ENCODE assay signal across 8 mouse cellular contexts in the genomic region with DNA sequence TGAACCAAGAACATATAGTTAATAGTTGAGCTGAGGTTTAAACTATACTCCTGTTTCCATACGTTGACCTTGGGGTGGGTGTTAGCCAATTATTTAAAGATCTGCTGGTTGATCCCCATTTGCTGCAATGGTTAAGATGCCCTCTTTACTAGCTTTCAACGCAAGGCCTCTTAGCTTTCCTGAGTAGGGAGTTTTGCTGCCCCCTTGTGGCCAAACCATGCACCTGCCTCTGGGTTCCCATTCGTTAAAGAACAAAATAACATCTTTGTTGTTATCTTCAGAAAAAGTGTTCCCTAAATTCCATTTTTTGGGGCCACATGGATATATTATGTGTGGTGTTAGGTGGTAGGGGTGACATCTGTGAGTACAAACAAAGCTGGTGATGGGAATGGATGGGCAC. TPM values are rescaled to one million over a fixed set of nuclear protein-coding genes. Genes with fewer than 3 reads are reported as not detected.
DNase-seq lines count a peak whose midpoint lies in the region; ATAC-seq and TF ChIP-seq lines count a peak whose summit lies in the region.

No protein-coding gene starts in this region.

- peak; percentile 78 for TF ChIP-seq CTCF in E14TG2a.4 (conservative IDR thresholded peaks at IDR 0.05; ENCODE audit: low read length)

- ATAC-seq in forebrain, embryonic 16.5 days, result 0 out of 2 replicates have a peak, but pooled peaks have one; percentile 43

- H3K4me3 ChIP-seq in E14TG2a.4 (replicated peaks; ENCODE audit: low read length), result no peak overlapping the region
- H3K4me3 ChIP-seq in forebrain, embryonic 16.5 days (replicated peaks; ENCODE audit: low read length), result no peak overlapping the region

- H3K27me3 ChIP-seq in E14TG2a.4 (ENCODE audit: insufficient read depth, low read length), result no peaks in the 10 kb centered on the region
- H3K27me3 ChIP-seq in forebrain, embryonic 16.5 days (replicated peaks; ENCODE audit: control insufficient read depth, insufficient read depth, low read length), result no peaks in the 10 kb centered on the region

- H3K4me2 ChIP-seq in forebrain, embryonic 16.5 days (ENCODE audit: low read length), result no peak overlapping the region

- no peak overlapping the region for H3K27ac ChIP-seq in forebrain, embryonic 16.5 days (ENCODE audit: low read length)

- 10% methylated on average over 3 of the region's 3 CpGs for WGBS in forebrain, embryonic 16.5 days

- H3K4me1 ChIP-seq in E14TG2a.4 (replicated peaks; ENCODE audit: low read depth, low read length), result no peaks in the 10 kb centered on the region
- no peaks in the 10 kb centered on the region for H3K4me1 ChIP-seq in forebrain, embryonic 16.5 days (replicated peaks; ENCODE audit: control insufficient read depth, insufficient read depth, low read length)

- no peaks in the 10 kb centered on the region for H3K9me3 ChIP-seq in E14TG2a.4 (ENCODE audit: low read length)
- no peaks in the 10 kb centered on the region for H3K9me3 ChIP-seq in forebrain, embryonic 16.5 days (ENCODE audit: control insufficient read depth, low read length)

- no peak overlapping the region for H3K9ac ChIP-seq in forebrain, embryonic 16.5 days (replicated peaks; ENCODE audit: low read depth, low read length)

- no peaks in the 10 kb centered on the region for H3K36me3 ChIP-seq in E14TG2a.4 (ENCODE audit: insufficient read depth, low read length)
- H3K36me3 ChIP-seq in forebrain, embryonic 16.5 days (ENCODE audit: control insufficient read depth, insufficient read depth), result no peaks in the 10 kb centered on the region

- DNase-seq in B cell, adult 2 months, result peak; percentile 81 to 84
- peak; percentile 11 for DNase-seq in c-Kit-negative CD71-positive TER-119-positive erythroid progenitor cells, embryonic 14.5 days (ENCODE audit: low read depth, low spot score)
- peak; percentile 73 to 76 for DNase-seq in kidney, postnatal 4 days
- DNase-seq in lung, adult 18-20 months, result peak; percentile 7 to 29
- DNase-seq in right cerebral cortex, postnatal 4 days, result peak; percentile 69
- DNase-seq in yolk sac, embryonic 10.5 days (ENCODE audit: low spot score), result peak; percentile 3

RNA-seq across cellular contexts. Expression of gene Sowahd, which starts 26.0 kb away (rescaled TPM):
- not detected in 2 replicates for polyA plus RNA-seq in forebrain, embryonic 16.5 days (2015; fragmentation: Nextera tagmentation; extraction: Ambion mirVana)

RNA-seq across cellular contexts. Expression of gene Sept6, which starts 31.1 kb away (rescaled TPM):
- polyA plus RNA-seq in forebrain, embryonic 16.5 days (2015; fragmentation: Nextera tagmentation; extraction: Ambion mirVana), result 60.8 and 62.7 TPM in 2 replicates

Comparison
In these comparisons a context has a peak if more than half of its experiments do, and no peak if none do; other contexts are left out.
1. DNase-seq: peak in every context shown above with its lines; median percentile 82 in B cell, adult 2 months; 74 in kidney, postnatal 4 days; 69 in right cerebral cortex, postnatal 4 days; 18 in lung, adult 18-20 months; 11 in c-Kit-negative CD71-positive TER-119-positive erythroid progenitor cells, embryonic 14.5 days; 3 in yolk sac, embryonic 10.5 days.